Mouse (Mus musculus) cerebellum, adult 2 months (tissue): ENCODE data around the gene Thsd4.

Experiments used
- CTCF ChIP-seq: fragments of 200-500 bp; IDR thresholded peaks from 2 replicates; pipeline ENCODE4 v1.5.1; 2011; ENCODE audit warnings: low read depth, mild to moderate bottlenecking, control low read depth, low read length, moderate library complexity, borderline replicate concordance; ENCODE audit not compliant: insufficient read depth
- POLR2A ChIP-seq: fragments of 200-500 bp; IDR thresholded peaks from 2 replicates; pipeline ENCODE4 v1.6.1; 2011; ENCODE audit warnings: low read length, control low read depth, borderline replicate concordance; ENCODE audit not compliant: insufficient read depth

- no peak for TF ChIP-seq POLR2A
- peak; percentile 62 for TF ChIP-seq CTCF
These were observed 278.3 kb downstream of the Thsd4 start for GRCm38 (mm10) chr9:60243503-60243902.
